Mouse (Mus musculus) limb, embryonic 10.5 days (tissue): ENCODE measurements around the gene Btrc. TPM values are rescaled to one million over a fixed set of nuclear protein-coding genes. Genes with fewer than 3 reads are reported as not detected.

ENCODE experiments used
- DNase-seq: peaks from one replicate; pipeline ENCODE4 v3.0.0-alpha.2; 2017; ENCODE audit warnings: low spot score
- H3K27ac ChIP-seq: fragments of 300-500 bp; sonication (generic); 2 replicates; pipeline ENCODE4 v1.5.1; 2016; ENCODE audit warnings: mild to moderate bottlenecking
- H3K27me3 ChIP-seq: fragments of 300-500 bp; sonication (generic); 2 replicates; pipeline ENCODE4 v1.6.1; 2016; ENCODE audit warnings: low read depth, mild to moderate bottlenecking; ENCODE audit not compliant: poor library complexity, severe bottlenecking
- H3K36me3 ChIP-seq: fragments of 300-500 bp; sonication (generic); 2 replicates; pipeline ENCODE4 v1.6.1; 2016; ENCODE audit warnings: mild to moderate bottlenecking, moderate library complexity
- H3K4me1 ChIP-seq: fragments of 300-500 bp; sonication (generic); 2 replicates; pipeline ENCODE4 v1.6.1; 2016
- H3K4me3 ChIP-seq: fragments of 300-500 bp; sonication (generic); 2 replicates; pipeline ENCODE4 v1.5.1; 2016; ENCODE audit warnings: mild to moderate bottlenecking, moderate library complexity
- H3K9me3 ChIP-seq: fragments of 300-500 bp; sonication (generic); replicated peaks from 2 replicates; pipeline ENCODE4 v1.6.1; 2016; ENCODE audit warnings: mild to moderate bottlenecking
- WGBS: fragments of 180-500 bp; shearing (Covaris S2); methylation state at CpG from one replicate; pipeline ENCODE4 v1.1.7; 2016; 5-methylcytosine and 5-hydroxymethylcytosine counted together
- polyA plus RNA-seq: library from polyadenylated mRNA; unstranded; fragments of >200 nt; fragmentation: Nextera tagmentation; extraction: Ambion mirVana; gene quantifications from 2 replicates; pipeline ENCODE4 v1.2.1, GENCODE M21; 2016

The Btrc gene
- polyA plus RNA-seq, 1 experiment from 2014 or later, result 53.4 TPM

DNA sequence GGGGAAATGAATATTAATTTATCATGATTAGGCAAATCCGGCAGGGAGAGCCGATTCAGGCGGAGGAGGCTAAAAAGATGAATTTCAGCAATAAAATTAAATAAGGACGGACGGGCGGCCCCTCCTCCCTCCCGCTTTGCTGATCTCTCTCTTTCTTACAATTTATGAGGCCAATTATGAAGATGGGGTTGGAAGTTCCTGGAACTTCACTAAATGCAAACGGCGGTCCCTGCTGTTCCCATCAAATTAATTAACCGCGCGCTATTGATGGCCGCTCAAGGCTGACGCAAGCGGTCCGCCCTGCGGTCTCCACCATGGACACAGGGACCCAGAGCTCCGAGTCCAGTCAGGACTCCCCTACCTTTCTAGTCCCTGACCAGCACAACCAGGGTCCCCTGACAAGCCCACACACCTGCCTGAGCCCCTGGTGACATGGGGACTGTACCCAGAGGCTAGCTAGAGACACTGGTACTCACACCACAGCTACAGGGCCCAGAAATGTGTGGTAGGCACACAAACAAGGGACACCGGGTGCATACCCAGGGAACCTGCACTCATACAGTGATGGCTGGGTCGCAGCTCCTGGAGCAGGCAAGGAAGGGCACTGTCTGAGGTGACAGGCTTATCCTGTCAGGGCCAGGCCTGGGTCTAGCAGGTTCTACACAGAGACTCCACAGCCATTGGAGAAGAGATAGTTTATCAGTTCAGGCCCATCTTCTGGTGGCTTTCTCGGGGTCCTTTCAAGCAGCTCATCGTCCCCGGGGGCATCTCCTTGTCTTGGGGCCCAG lies 185.8 kb downstream of the Btrc start:
- Histone ChIP-seq H3K27ac (peak overlapping the region; percentile 66), H3K4me1 (peaks cover 57% of the 10 kb centered on the region), H3K4me3 (no peak overlapping the region), H3K27me3 (peaks cover 51% of the 10 kb centered on the region), H3K9me3 (no peaks in the 10 kb centered on the region), H3K36me3 (peaks cover 26% of the 10 kb centered on the region)
- WGBS, result 74% methylated on average over 23 of the region's 23 CpGs
- no peak for DNase-seq

- WGBS, result 78% methylated on average over 4 of the region's 4 CpGs
- no peak for DNase-seq
These were observed 186.4 kb downstream of the Btrc start for GRCm38 (mm10) chr19:45549948-45550347.

GRCm38 (mm10) chr19:45552187-45552586 lies 188.7 kb downstream of the Btrc start:
- Histone ChIP-seq H3K27me3 (peaks cover 22% of the 10 kb centered on the region), H3K27ac (peak overlapping the region; percentile 16; the same call in 1 of the 2 replicates), H3K9me3 (no peaks in the 10 kb centered on the region), H3K36me3 (peaks cover 53% of the 10 kb centered on the region), H3K4me3 (no peak overlapping the region), H3K4me1 (peaks cover 46% of the 10 kb centered on the region)
- no peak for DNase-seq
- WGBS, result 47% methylated on average over 6 of the region's 6 CpGs

More at GRCm38 (mm10) chr19:45549948-45550347, 186.4 kb downstream of the Btrc start:
- Histone ChIP-seq H3K4me1 (peaks cover 50% of the 10 kb centered on the region), H3K27me3 (peaks cover 45% of the 10 kb centered on the region), H3K27ac (peak overlapping the region; percentile 10; the same call in 1 of the 2 replicates), H3K4me3 (no peak overlapping the region), H3K9me3 (no peaks in the 10 kb centered on the region), H3K36me3 (peaks cover 32% of the 10 kb centered on the region)

DNA sequence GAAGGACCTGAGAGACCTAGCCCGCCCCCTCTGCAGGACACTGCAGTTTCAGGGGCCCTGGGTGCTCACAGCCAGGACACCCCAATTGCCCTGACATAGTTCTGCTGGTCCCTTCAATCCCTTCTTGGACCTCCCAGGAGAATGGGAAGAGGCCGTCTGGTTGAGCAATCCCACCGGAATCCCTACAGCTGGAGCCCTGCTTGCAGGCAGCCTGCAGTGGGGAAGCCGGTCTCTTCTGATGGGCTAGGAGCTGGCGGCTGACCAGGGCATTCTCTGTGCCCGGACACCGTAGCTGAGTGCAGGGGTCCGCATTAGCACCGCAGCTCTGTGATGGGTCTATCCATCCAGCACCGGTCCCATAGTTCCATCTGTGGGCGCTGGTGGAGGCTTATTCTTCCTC lies 190.6 kb downstream of the Btrc start:
- WGBS, result 95% methylated on average over 11 of the region's 11 CpGs

DNA sequence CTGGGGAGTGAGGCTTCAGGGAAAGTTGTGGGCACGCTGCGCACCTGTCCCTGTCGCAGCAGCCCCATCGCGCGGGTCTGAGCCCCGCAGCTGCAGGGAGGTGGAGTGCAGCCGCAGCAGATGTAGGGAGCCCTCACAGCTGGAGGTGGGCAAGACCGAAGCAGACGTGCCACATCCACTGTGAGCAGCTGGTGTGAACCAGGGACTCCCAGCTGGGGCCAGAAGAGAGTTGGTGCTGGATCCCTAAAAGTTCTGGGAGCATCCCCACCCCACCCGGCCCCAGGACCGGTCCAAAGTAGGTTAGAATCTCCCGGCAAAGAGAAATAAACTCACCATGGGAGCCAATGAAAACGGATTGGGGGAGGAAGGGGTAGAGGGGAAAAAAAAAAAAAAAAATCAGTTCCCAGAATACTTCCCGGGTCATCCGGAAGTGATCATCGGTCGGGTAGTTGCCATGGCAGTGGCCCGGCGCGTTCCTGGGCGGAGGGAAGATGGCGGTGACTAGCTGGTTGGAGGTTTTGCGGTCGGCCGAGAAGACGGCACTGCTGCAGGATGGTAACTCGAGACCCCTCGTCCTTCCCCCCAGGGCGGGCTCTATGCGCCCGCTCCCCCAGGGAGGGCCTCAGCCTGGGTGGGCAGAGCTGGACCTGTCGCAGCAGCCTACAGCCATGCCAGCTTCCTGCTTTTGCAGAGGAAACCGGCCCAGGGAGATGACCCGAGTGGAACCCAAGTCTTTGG lies 196.8 kb downstream of the Btrc start, which contains the start of the genes Poll and Gm17018:
Gene Poll, minus strand, starts transcription at position 379 of the 738 bp plus-strand sequence.
Gene Gm17018, plus strand, starts transcription at position 463 of the 738 bp plus-strand sequence.
- peak; percentile 93 for DNase-seq
- H3K27ac ChIP-seq, result peak within 1 kb of the TSS; percentile 93

More for the DNA sequence above, 190.6 kb downstream of the Btrc start:
- H3K27ac ChIP-seq, result no peak overlapping the region
- peaks cover 64% of the 10 kb centered on the region for H3K36me3 ChIP-seq
- no peak overlapping the region for H3K4me3 ChIP-seq
- no peak for DNase-seq
- H3K9me3 ChIP-seq, result no peaks in the 10 kb centered on the region
- H3K4me1 ChIP-seq, result peaks cover 30% of the 10 kb centered on the region
- H3K27me3 ChIP-seq, result peaks cover 10% of the 10 kb centered on the region; the same call in 1 of the 2 replicates

DNA sequence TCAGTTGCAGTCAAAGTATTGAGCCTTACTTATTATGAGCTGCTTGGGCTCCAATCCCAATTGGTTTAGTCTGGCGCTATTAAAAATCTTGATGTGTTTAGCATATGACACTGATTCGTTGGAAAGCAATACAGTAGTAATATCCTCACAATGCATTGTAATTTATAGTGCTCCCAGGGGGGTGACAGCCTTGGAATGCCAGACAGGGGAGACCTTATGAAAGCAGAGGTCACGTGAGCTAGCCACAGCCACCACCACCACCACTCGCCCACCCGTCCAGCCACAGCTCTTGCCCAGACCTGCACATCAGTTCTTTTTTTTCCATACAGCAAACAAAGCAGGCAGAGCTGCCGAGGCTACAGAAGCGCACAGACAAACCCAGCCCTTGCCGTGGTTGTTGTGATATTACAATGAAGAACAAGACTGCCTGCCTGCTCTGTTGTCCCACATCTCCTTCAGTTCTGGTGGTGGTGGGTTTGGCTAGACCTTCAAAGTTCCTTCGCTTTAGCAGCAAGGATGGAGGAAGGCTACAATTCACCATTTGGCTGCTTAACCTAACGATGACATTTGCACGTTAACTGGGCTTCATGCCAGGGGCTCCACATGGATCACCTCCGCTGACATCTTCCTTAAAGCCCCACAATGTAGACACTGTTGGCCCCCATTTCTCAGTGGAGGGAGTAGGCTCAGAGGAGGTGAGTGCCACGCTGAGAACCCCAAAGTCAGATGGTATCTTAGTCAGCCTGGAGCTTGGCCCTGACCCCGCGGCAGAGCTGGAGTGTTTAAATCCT lies 202.6 kb downstream of the Btrc start:
- peaks cover 48% of the 10 kb centered on the region for H3K4me1 ChIP-seq
- 55% methylated on average over 15 of the region's 15 CpGs for WGBS
- H3K9me3 ChIP-seq, result no peaks in the 10 kb centered on the region
- no peak for DNase-seq
- no peaks in the 10 kb centered on the region for H3K36me3 ChIP-seq
- no peak overlapping the region for H3K4me3 ChIP-seq
- peak overlapping the region; percentile 56; the same call in 1 of the 2 replicates for H3K27ac ChIP-seq
- no peaks in the 10 kb centered on the region for H3K27me3 ChIP-seq

More for the DNA sequence above, 196.8 kb downstream of the Btrc start, which contains the start of the genes Poll and Gm17018:
- Histone ChIP-seq H3K27me3 (no peaks in the 10 kb centered on the region), H3K4me1 (peaks cover 23% of the 10 kb centered on the region), H3K4me3 (peak within 1 kb of the TSS; percentile 89), H3K9me3 (no peaks in the 10 kb centered on the region), H3K36me3 (peaks cover 28% of the 10 kb centered on the region)
- under 1% methylated on average over 35 of the region's 35 CpGs for WGBS

DNA sequence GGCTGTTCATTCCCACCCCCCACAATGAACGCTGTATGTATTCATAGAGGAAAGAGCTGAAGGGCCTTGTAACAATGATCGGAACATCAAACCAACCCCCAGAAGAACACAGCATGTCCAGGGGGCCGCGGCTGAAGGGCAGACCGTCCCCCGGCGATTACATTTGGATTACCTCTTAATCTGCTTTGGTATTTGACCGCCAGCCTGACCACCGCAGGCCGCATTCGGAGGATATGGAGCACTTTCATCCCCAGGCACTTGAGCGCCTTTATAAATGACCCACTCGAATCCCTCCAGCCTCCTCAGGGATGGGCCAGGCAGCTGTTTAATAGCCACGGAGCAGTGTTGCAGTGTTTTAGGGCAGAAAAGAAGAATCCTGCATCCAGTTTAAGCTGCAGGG lies 203.8 kb downstream of the Btrc start:
- DNase-seq, result no peak
- 32% methylated on average over 14 of the region's 14 CpGs for WGBS
- Histone ChIP-seq H3K4me3 (no peak overlapping the region), H3K9me3 (no peaks in the 10 kb centered on the region), H3K27me3 (no peaks in the 10 kb centered on the region), H3K4me1 (peaks cover 48% of the 10 kb centered on the region), H3K27ac (0 out of 2 replicates have a peak overlapping the region, but pooled peaks have one; percentile 2), H3K36me3 (peaks cover 9% of the 10 kb centered on the region)

DNA sequence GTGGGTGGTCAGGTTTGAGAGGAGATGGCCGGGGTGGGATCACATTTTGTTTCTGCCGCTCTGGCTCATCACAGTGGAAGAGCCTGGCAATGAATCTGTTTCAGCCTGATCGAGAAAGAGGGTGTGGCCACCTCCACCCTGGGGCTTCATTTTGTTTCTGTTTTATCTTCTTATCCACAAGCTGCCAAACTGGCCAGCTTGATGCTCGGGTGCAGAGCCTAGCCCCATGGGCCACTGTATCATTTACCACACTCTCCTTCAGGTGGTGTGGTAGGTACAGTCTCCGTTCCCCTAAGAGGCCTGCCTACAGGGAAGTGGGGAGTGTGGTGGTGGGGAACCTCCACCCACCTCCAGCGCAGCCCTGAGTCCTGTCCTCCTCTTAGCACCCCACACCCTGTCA lies 209.5 kb downstream of the Btrc start:
- Histone ChIP-seq H3K27me3 (peaks cover 10% of the 10 kb centered on the region; the same call in 1 of the 2 replicates), H3K4me3 (no peak overlapping the region), H3K4me1 (peaks cover 48% of the 10 kb centered on the region), H3K36me3 (peaks cover 41% of the 10 kb centered on the region), H3K9me3 (no peaks in the 10 kb centered on the region), H3K27ac (no peak overlapping the region)
- DNase-seq, result no peak
- 82% methylated on average over 6 of the region's 6 CpGs for WGBS

GRCm38 (mm10) chr19:45573861-45574267 lies 210.3 kb downstream of the Btrc start:
- DNase-seq, result peak; percentile 77
- Histone ChIP-seq H3K27me3 (peaks cover 10% of the 10 kb centered on the region; the same call in 1 of the 2 replicates), H3K9me3 (no peaks in the 10 kb centered on the region), H3K4me1 (peaks cover 47% of the 10 kb centered on the region), H3K27ac (0 out of 2 replicates have a peak overlapping the region, but pooled peaks have one; percentile 72), H3K36me3 (peaks cover 50% of the 10 kb centered on the region), H3K4me3 (no peak overlapping the region)
- WGBS, result 31% methylated on average over 6 of the region's 6 CpGs

DNA sequence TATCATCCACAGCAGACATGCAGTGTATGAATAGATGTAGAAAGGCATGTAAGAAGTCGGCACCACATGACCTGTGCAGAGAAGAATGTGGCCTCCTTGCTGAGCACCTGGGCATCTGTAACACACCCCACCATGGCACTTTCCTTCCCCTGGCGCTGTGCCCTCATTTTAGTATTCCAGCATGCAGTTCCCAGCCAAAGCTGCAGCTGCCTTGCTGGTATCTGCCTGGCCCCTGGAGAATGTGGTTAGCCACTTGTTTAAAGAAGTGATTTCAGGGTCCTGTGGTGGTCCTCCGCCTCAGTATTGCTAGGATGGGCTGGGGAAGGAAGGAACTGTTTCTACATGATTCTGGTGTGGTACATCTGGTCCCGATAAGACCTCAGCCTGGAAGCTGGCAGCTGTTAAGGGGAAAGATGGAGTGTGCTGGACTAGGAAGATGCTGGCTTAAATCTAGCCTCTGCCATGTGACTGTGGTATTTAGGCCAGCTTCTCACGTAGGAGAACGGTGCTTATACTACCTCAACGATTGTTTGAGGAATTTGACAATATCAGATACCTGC lies 210.9 kb downstream of the Btrc start:
- Histone ChIP-seq H3K27me3 (peaks cover 10% of the 10 kb centered on the region; the same call in 1 of the 2 replicates), H3K4me1 (peaks cover 43% of the 10 kb centered on the region), H3K9me3 (no peaks in the 10 kb centered on the region), H3K4me3 (no peak overlapping the region), H3K36me3 (peaks cover 55% of the 10 kb centered on the region), H3K27ac (peak overlapping the region; percentile 72)
- WGBS, result 72% methylated on average over 7 of the region's 7 CpGs
- DNase-seq, result no peak

DNA sequence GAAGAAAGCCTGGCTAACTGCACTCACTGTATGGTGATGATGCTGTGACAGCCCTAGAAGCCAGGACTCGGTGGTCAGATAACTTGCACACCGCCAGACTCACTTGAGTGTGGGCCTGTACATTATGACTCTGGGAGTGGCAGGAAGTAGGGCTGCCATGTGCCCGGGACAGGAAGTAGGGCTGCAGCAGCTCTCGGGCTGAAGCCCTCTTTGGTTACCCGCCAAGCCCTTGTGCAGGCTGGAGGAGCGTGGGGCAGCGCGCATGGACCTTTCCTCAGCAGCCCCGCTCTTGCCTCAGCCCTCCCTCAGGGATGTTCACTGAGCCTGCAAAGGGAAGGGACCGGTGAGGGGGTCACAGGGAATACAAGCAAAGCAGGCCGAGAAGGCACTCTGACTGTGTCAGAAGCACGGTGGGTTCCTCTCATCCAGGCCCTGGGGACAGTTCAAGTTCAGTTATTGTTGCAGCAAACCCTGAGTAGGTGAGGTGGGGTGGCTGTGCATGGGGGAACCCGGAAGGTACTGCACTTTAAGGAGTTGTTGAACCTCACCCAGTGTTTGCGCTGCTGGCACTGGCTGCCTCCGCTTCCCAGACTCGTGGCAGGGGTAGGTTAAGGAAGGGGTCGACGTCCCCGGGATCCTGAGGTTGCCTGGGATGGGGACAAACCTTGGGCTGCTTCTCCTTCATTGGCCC lies 211.6 kb downstream of the Btrc start:
- H3K4me1 ChIP-seq, result peaks cover 42% of the 10 kb centered on the region
- H3K27ac ChIP-seq, result peak overlapping the region; percentile 72
- no peaks in the 10 kb centered on the region for H3K9me3 ChIP-seq
- H3K36me3 ChIP-seq, result peaks cover 61% of the 10 kb centered on the region
- no peak for DNase-seq
- WGBS, result 46% methylated on average over 19 of the region's 19 CpGs
- H3K27me3 ChIP-seq, result peaks cover 10% of the 10 kb centered on the region; the same call in 1 of the 2 replicates
- no peak overlapping the region for H3K4me3 ChIP-seq
